Mouse (Mus musculus) stomach, embryonic 16.5 days (tissue): ENCODE results near the gene Olfr599. TPM values are rescaled to one million over a fixed set of nuclear protein-coding genes. Genes with fewer than 3 reads are reported as not detected.
"Not testable (repeated sequence)": the region's sequence is repeated elsewhere in the genome, so short reads cannot be mapped to it uniquely, and the experiment has no call there.

Source experiments
- ATAC-seq: fragments of 200-750 bp; cut with Nextera tagmentation; 2 replicates; pipeline ENCODE4 v1.8.0; 2017; ENCODE audit warnings: moderate number of reproducible peaks, moderate TSS enrichment; ENCODE audit not compliant: insufficient read depth, low FRiP score
- H3K27ac ChIP-seq: fragments of 300-500 bp; sonication (generic); 2 replicates; pipeline ENCODE4 v1.5.1; 2014; ENCODE audit warnings: low read length
- H3K27me3 ChIP-seq: fragments of 300-500 bp; sonication (generic); 2 replicates; pipeline ENCODE4 v1.6.1; 2014; ENCODE audit warnings: low read length, control low read depth, mixed read lengths; ENCODE audit not compliant: control insufficient read depth, insufficient read depth
- H3K36me3 ChIP-seq: fragments of 300-500 bp; sonication (generic); 2 replicates; pipeline ENCODE4 v1.6.1; 2014; ENCODE audit warnings: low read length; ENCODE audit not compliant: control insufficient read depth, insufficient read depth
- H3K4me1 ChIP-seq: fragments of 300-500 bp; sonication (generic); 2 replicates; pipeline ENCODE4 v1.6.1; 2014; ENCODE audit warnings: low read length, control low read depth, mixed read lengths; ENCODE audit not compliant: control insufficient read depth, insufficient read depth
- H3K4me2 ChIP-seq: fragments of 300-500 bp; sonication (generic); 2 replicates; pipeline ENCODE4 v1.6.1; 2014; ENCODE audit warnings: low read depth, low read length, mixed read lengths
- H3K4me3 ChIP-seq: fragments of 300-500 bp; sonication (generic); replicated peaks from 2 replicates; pipeline ENCODE4 v1.5.1; 2014; ENCODE audit warnings: mild to moderate bottlenecking, low read length
- H3K9ac ChIP-seq: fragments of 300-500 bp; sonication (generic); 2 replicates; pipeline ENCODE4 v1.6.1; 2014; ENCODE audit warnings: low read length
- H3K9me3 ChIP-seq: fragments of 300-500 bp; sonication (generic); replicated peaks from 2 replicates; pipeline ENCODE4 v1.6.1; 2016; ENCODE audit warnings: low read length, control low read depth; ENCODE audit not compliant: control insufficient read depth
- WGBS: fragments of 180-500 bp; shearing (Covaris S2); extraction: QIAGEN DNeasy Blood & Tissue Kit; methylation state at CpG from one replicate; pipeline ENCODE4 v1.1.7; 2014; 5-methylcytosine and 5-hydroxymethylcytosine counted together
- polyA plus RNA-seq: library from polyadenylated mRNA; unstranded; fragments of >200 nt; fragmentation: Nextera tagmentation; extraction: Ambion mirVana; gene quantifications from 2 replicates; pipeline ENCODE4 v1.2.1, GENCODE M21; 2015

The Olfr599 gene
- not detected in 2 replicates for polyA plus RNA-seq

- Histone ChIP-seq H3K27me3 (no peaks in the 10 kb centered on the region), H3K4me3 (no peak within 1 kb of the TSS), H3K27ac (no peak within 1 kb of the TSS), H3K4me2 (no peak within 1 kb of the TSS), H3K9ac (no peak within 1 kb of the TSS), H3K9me3 (no peaks in the 10 kb centered on the region), H3K36me3 (no peaks in the 10 kb centered on the region), H3K4me1 (no peaks in the 10 kb centered on the region)
- 79% methylated on average over 1 of the region's 1 CpGs for WGBS
- ATAC-seq = no peak
Measured at GRCm38 (mm10) chr7:103335617-103336016, at the start of gene Olfr599. Gene Olfr599, plus strand, starts transcription at chr7:103335917.

- not testable (repeated sequence) for H3K36me3 ChIP-seq, H3K4me2 ChIP-seq, H3K4me3 ChIP-seq, H3K27me3 ChIP-seq, ATAC-seq, H3K9me3 ChIP-seq, H3K9ac ChIP-seq, H3K27ac ChIP-seq, H3K4me1 ChIP-seq
- WGBS = 83% methylated on average over 2 of the region's 2 CpGs
Measured at GRCm38 (mm10) chr7:103305348-103305747, 30.4 kb upstream of the Olfr599 start, which contains the start of gene Olfr596. Gene Olfr596, plus strand, starts transcription at chr7:103305648.

GRCm38 (mm10) chr7:103316015-103316414 is 19.7 kb upstream of the Olfr599 start, which contains the start of gene Olfr597:
Gene Olfr597, plus strand, starts transcription at chr7:103316315.
- not testable (repeated sequence) for H3K9ac ChIP-seq

GRCm38 (mm10) chr7:103323268-103323667 is 12.4 kb upstream of the Olfr599 start, which contains the start of gene Olfr598:
Gene Olfr598, plus strand, starts transcription at chr7:103323568.
- H3K36me3 ChIP-seq = no peaks in the 10 kb centered on the region
- no peaks in the 10 kb centered on the region for H3K9me3 ChIP-seq
- H3K27me3 ChIP-seq = no peaks in the 10 kb centered on the region
- H3K4me1 ChIP-seq = no peaks in the 10 kb centered on the region
- H3K4me3 ChIP-seq = no peak within 1 kb of the TSS
- H3K9ac ChIP-seq = no peak within 1 kb of the TSS
- ATAC-seq = no peak
- H3K4me2 ChIP-seq = no peak within 1 kb of the TSS
- no peak within 1 kb of the TSS for H3K27ac ChIP-seq

More at GRCm38 (mm10) chr7:103316015-103316414, 19.7 kb upstream of the Olfr599 start, which contains the start of gene Olfr597:
- H3K4me3 ChIP-seq, H3K27ac ChIP-seq, H3K4me2 ChIP-seq, ATAC-seq, H3K27me3 ChIP-seq, H3K36me3 ChIP-seq, H3K4me1 ChIP-seq, H3K9me3 ChIP-seq: not testable (repeated sequence)
- WGBS = 76% methylated on average over 2 of the region's 2 CpGs

GRCm38 (mm10) chr7:103349569-103349968 is 13.9 kb downstream of the Olfr599 start, which contains the start of gene Olfr600:
Gene Olfr600, minus strand, starts transcription at chr7:103349669.
- no peaks in the 10 kb centered on the region for H3K27me3 ChIP-seq
- H3K9ac ChIP-seq = no peak within 1 kb of the TSS
- H3K4me3 ChIP-seq = no peak within 1 kb of the TSS
- no peaks in the 10 kb centered on the region for H3K4me1 ChIP-seq
- H3K4me2 ChIP-seq = no peak within 1 kb of the TSS
- H3K27ac ChIP-seq = no peak within 1 kb of the TSS
- H3K9me3 ChIP-seq = no peaks in the 10 kb centered on the region
- no peaks in the 10 kb centered on the region for H3K36me3 ChIP-seq
- no peak for ATAC-seq

- H3K27me3 ChIP-seq = no peaks in the 10 kb centered on the region
- no peak for ATAC-seq
- no peaks in the 10 kb centered on the region for H3K4me1 ChIP-seq
- WGBS = 85% methylated on average over 1 of the region's 1 CpGs
- no peak within 1 kb of the TSS for H3K9ac ChIP-seq
- H3K4me2 ChIP-seq = no peak within 1 kb of the TSS
- no peaks in the 10 kb centered on the region for H3K9me3 ChIP-seq
- H3K4me3 ChIP-seq = no peak within 1 kb of the TSS
- H3K36me3 ChIP-seq = no peaks in the 10 kb centered on the region
- no peak within 1 kb of the TSS for H3K27ac ChIP-seq
Measured at GRCm38 (mm10) chr7:103362555-103362954, 26.8 kb downstream of the Olfr599 start, which contains the start of gene Olfr601. Gene Olfr601, minus strand, starts transcription at chr7:103362655.

GRCm38 (mm10) chr7:103386077-103386476 is 50.4 kb downstream of the Olfr599 start, which contains the start of gene Olfr603:
Gene Olfr603, minus strand, starts transcription at chr7:103386177.
- H3K9ac ChIP-seq = no peak within 1 kb of the TSS
- no peaks in the 10 kb centered on the region for H3K27me3 ChIP-seq
- no peak within 1 kb of the TSS for H3K4me3 ChIP-seq
- ATAC-seq = no peak
- no peak within 1 kb of the TSS for H3K27ac ChIP-seq
- H3K36me3 ChIP-seq = no peaks in the 10 kb centered on the region
- H3K9me3 ChIP-seq = no peaks in the 10 kb centered on the region
- no peaks in the 10 kb centered on the region for H3K4me1 ChIP-seq
- H3K4me2 ChIP-seq = no peak within 1 kb of the TSS

Other genes starting within 250 kb of the Olfr599 start
- not detected in 2 replicates for gene Olfr585, start 238.2 kb upstream of the Olfr599 start, polyA plus RNA-seq
- not detected in 2 replicates for gene Olfr586, start 210.3 kb upstream of the Olfr599 start, polyA plus RNA-seq
- not detected in 2 replicates for gene Olfr588-ps1, start 195.0 kb upstream of the Olfr599 start, polyA plus RNA-seq
- not detected in 2 replicates for gene Olfr589, start 179.6 kb upstream of the Olfr599 start, polyA plus RNA-seq
- not detected in 2 replicates for gene Olfr591, start 157.6 kb upstream of the Olfr599 start, polyA plus RNA-seq
- gene Olfr592, start 151.1 kb upstream of the Olfr599 start, polyA plus RNA-seq = not detected in 2 replicates
- not detected in 2 replicates for gene Olfr593, start 124.1 kb upstream of the Olfr599 start, polyA plus RNA-seq
- not detected in 2 replicates for gene Olfr594, start 118.9 kb upstream of the Olfr599 start, polyA plus RNA-seq
- not detected in 2 replicates for gene Usp17ld, start 83.4 kb upstream of the Olfr599 start, polyA plus RNA-seq
- gene Olfr596, start 30.3 kb upstream of the Olfr599 start, polyA plus RNA-seq = not detected in 2 replicates
- gene Olfr597, start 19.6 kb upstream of the Olfr599 start, polyA plus RNA-seq = not detected in 2 replicates
- gene Olfr598, start 12.3 kb upstream of the Olfr599 start, polyA plus RNA-seq = not detected in 2 replicates
- gene Olfr600, start 13.8 kb downstream of the Olfr599 start, polyA plus RNA-seq = not detected in 2 replicates
- gene Olfr601, start 26.7 kb downstream of the Olfr599 start, polyA plus RNA-seq = not detected in 2 replicates
- gene Olfr603, start 50.3 kb downstream of the Olfr599 start, polyA plus RNA-seq = not detected in 2 replicates
- not detected in 2 replicates for gene Usp17lc, start 79.2 kb downstream of the Olfr599 start, polyA plus RNA-seq
- not detected in 2 replicates for gene Olfr605, start 109.5 kb downstream of the Olfr599 start, polyA plus RNA-seq
- not detected in 2 replicates for gene Olfr606, start 113.1 kb downstream of the Olfr599 start, polyA plus RNA-seq
- not detected in 2 replicates for gene Olfr607, start 128.2 kb downstream of the Olfr599 start, polyA plus RNA-seq
- not detected in 2 replicates for gene Olfr608, start 134.0 kb downstream of the Olfr599 start, polyA plus RNA-seq
- not detected in 2 replicates for gene Olfr609, start 162.1 kb downstream of the Olfr599 start, polyA plus RNA-seq
- gene Olfr610, start 176.2 kb downstream of the Olfr599 start, polyA plus RNA-seq = not detected in 2 replicates
- gene Olfr611, start 184.9 kb downstream of the Olfr599 start, polyA plus RNA-seq = not detected in 2 replicates
- gene Olfr612, start 206.8 kb downstream of the Olfr599 start, polyA plus RNA-seq = not detected in 2 replicates
- gene Olfr613, start 212.2 kb downstream of the Olfr599 start, polyA plus RNA-seq = not detected in 2 replicates
- gene Olfr615, start 220.2 kb downstream of the Olfr599 start, polyA plus RNA-seq = not detected in 2 replicates
- gene Olfr616, start 233.2 kb downstream of the Olfr599 start, polyA plus RNA-seq = not detected in 2 replicates
- not detected in 2 replicates for gene Olfr617, start 237.1 kb downstream of the Olfr599 start, polyA plus RNA-seq